Mouse (Mus musculus): ENCODE measurements around the gene Setd1b. TPM values are rescaled to one million over a fixed set of nuclear protein-coding genes. Genes with fewer than 3 reads are reported as not detected.
A peak's percentile ranks its signal among the peaks of the same experiment; 100 is the strongest.

Gene Setd1b
- polyA plus RNA-seq, 1 experiment from 2014 or later, result 10.9 TPM

GRCm38 (mm10) chr5:123137044-123137909 lies 4.7 kb upstream of the Setd1b start:
- H3K4me2 ChIP-seq, result peak overlapping the region; percentile 99
- WGBS, result 1% methylated on average over 20 of the region's 20 CpGs
- H3K27me3 ChIP-seq, result no peaks in the 10 kb centered on the region
- H3K9ac ChIP-seq, result peak overlapping the region; percentile 100
- peaks cover 59% of the 10 kb centered on the region for H3K4me1 ChIP-seq (replicated peaks)
- peak overlapping the region; percentile 100 for H3K27ac ChIP-seq (replicated peaks)
- no peaks in the 10 kb centered on the region for H3K36me3 ChIP-seq
- H3K9me3 ChIP-seq, result no peaks in the 10 kb centered on the region
- ATAC-seq (ENCODE audit: low FRiP score, low read depth), result no peak
- peak overlapping the region; percentile 94 for H3K4me3 ChIP-seq

GRCm38 (mm10) chr5:123137910-123138229 lies 4.1 kb upstream of the Setd1b start:
- no peaks in the 10 kb centered on the region for H3K27me3 ChIP-seq
- peak overlapping the region; percentile 100 for H3K9ac ChIP-seq
- peak overlapping the region; percentile 100 for H3K27ac ChIP-seq (replicated peaks)
- H3K36me3 ChIP-seq, result no peaks in the 10 kb centered on the region
- peaks cover 53% of the 10 kb centered on the region for H3K4me1 ChIP-seq (replicated peaks)
- no peaks in the 10 kb centered on the region for H3K9me3 ChIP-seq
- H3K4me2 ChIP-seq, result peak overlapping the region; percentile 99
- peak overlapping the region; percentile 94 for H3K4me3 ChIP-seq
- ATAC-seq (ENCODE audit: low FRiP score, low read depth), result no peak
- WGBS, result under 1% methylated on average over 6 of the region's 6 CpGs

GRCm38 (mm10) chr5:123138230-123138911 lies 3.6 kb upstream of the Setd1b start:
- no peak; the same call in 1 of the 2 replicates for ATAC-seq (ENCODE audit: low FRiP score, low read depth)
- H3K4me1 ChIP-seq (replicated peaks), result peaks cover 51% of the 10 kb centered on the region
- WGBS, result under 1% methylated on average over 38 of the region's 40 CpGs
- peak overlapping the region; percentile 100 for H3K27ac ChIP-seq (replicated peaks)
- no peaks in the 10 kb centered on the region for H3K9me3 ChIP-seq
- no peaks in the 10 kb centered on the region for H3K36me3 ChIP-seq
- peak overlapping the region; percentile 99 for H3K4me2 ChIP-seq
- peak overlapping the region; percentile 94 for H3K4me3 ChIP-seq
- H3K9ac ChIP-seq, result peak overlapping the region; percentile 100
- no peaks in the 10 kb centered on the region for H3K27me3 ChIP-seq

GRCm38 (mm10) chr5:123138953-123139721 lies 2.9 kb upstream of the Setd1b start:
- 0 out of 2 replicates have a peak, but pooled peaks have one; percentile 1 for ATAC-seq (ENCODE audit: low FRiP score, low read depth)

GRCm38 (mm10) chr5:123139722-123140627 lies 2.0 kb upstream of the Setd1b start:
- Histone ChIP-seq H3K4me1 (replicated peaks) (peaks cover 49% of the 10 kb centered on the region), H3K4me3 (peak overlapping the region; percentile 94), H3K9ac (peak overlapping the region; percentile 100), H3K9me3 (no peaks in the 10 kb centered on the region), H3K4me2 (peak overlapping the region; percentile 99), H3K27me3 (no peaks in the 10 kb centered on the region), H3K27ac (replicated peaks) (peak overlapping the region; percentile 100), H3K36me3 (no peaks in the 10 kb centered on the region)
- ATAC-seq (ENCODE audit: low FRiP score, low read depth), result no peak
- whole genome bisulfite sequencing, result under 1% methylated on average over 28 of the region's 28 CpGs

More at GRCm38 (mm10) chr5:123138953-123139721, 2.9 kb upstream of the Setd1b start:
- Histone ChIP-seq H3K4me1 (replicated peaks) (peaks cover 49% of the 10 kb centered on the region), H3K36me3 (no peaks in the 10 kb centered on the region), H3K4me3 (peak overlapping the region; percentile 94), H3K9me3 (no peaks in the 10 kb centered on the region), H3K27ac (replicated peaks) (peak overlapping the region; percentile 100), H3K4me2 (peak overlapping the region; percentile 99), H3K9ac (peak overlapping the region; percentile 100), H3K27me3 (no peaks in the 10 kb centered on the region)
- under 1% methylated on average over 39 of the region's 39 CpGs for WGBS

- Histone ChIP-seq H3K27ac (replicated peaks) (peak overlapping the region; percentile 100), H3K9ac (peak overlapping the region; percentile 100), H3K4me2 (peak overlapping the region; percentile 99), H3K36me3 (no peaks in the 10 kb centered on the region), H3K27me3 (no peaks in the 10 kb centered on the region), H3K4me1 (replicated peaks) (peaks cover 49% of the 10 kb centered on the region), H3K9me3 (no peaks in the 10 kb centered on the region), H3K4me3 (peak overlapping the region; percentile 94)
- peak; percentile 73 for ATAC-seq (ENCODE audit: low FRiP score, low read depth)
- under 1% methylated on average over 31 of the region's 31 CpGs for WGBS
These were observed 1.1 kb upstream of the Setd1b start for GRCm38 (mm10) chr5:123140694-123141554.

- H3K4me3 ChIP-seq, result peak overlapping the region; percentile 94
- H3K4me2 ChIP-seq, result peak overlapping the region; percentile 99
- under 1% methylated on average over 28 of the region's 38 CpGs for WGBS
- H3K9me3 ChIP-seq, result no peaks in the 10 kb centered on the region
- H3K9ac ChIP-seq, result peak overlapping the region; percentile 100
- H3K4me1 ChIP-seq (replicated peaks), result peaks cover 49% of the 10 kb centered on the region
- peak; percentile 5; the same call in 1 of the 2 replicates for ATAC-seq (ENCODE audit: low FRiP score, low read depth)
- H3K27me3 ChIP-seq, result no peaks in the 10 kb centered on the region
- H3K27ac ChIP-seq (replicated peaks), result peak overlapping the region; percentile 100
- peaks cover 4% of the 10 kb centered on the region; the same call in 1 of the 2 replicates for H3K36me3 ChIP-seq
These were observed 335 bp upstream of the Setd1b start for GRCm38 (mm10) chr5:123141555-123142160.

- H3K36me3 ChIP-seq, result peaks cover 15% of the 10 kb centered on the region
- H3K27me3 ChIP-seq, result no peaks in the 10 kb centered on the region
- peak overlapping the region; percentile 99 for H3K4me2 ChIP-seq
- H3K9me3 ChIP-seq, result no peaks in the 10 kb centered on the region
- H3K4me1 ChIP-seq (replicated peaks), result peaks cover 41% of the 10 kb centered on the region
- no peak for ATAC-seq (ENCODE audit: low FRiP score, low read depth)
- peak overlapping the region; percentile 100 for H3K9ac ChIP-seq
- WGBS, result 2% methylated on average over 24 of the region's 24 CpGs
- H3K4me3 ChIP-seq, result peak overlapping the region; percentile 94
- peak overlapping the region; percentile 100 for H3K27ac ChIP-seq (replicated peaks)
These were observed 1.4 kb downstream of the Setd1b start for GRCm38 (mm10) chr5:123143251-123143970.

- ATAC-seq (ENCODE audit: low FRiP score, low read depth), result no peak
- WGBS, result 3% methylated on average over 17 of the region's 17 CpGs
- peaks cover 49% of the 10 kb centered on the region for H3K4me1 ChIP-seq (replicated peaks)
- H3K4me2 ChIP-seq, result peak overlapping the region; percentile 99
- no peaks in the 10 kb centered on the region for H3K9me3 ChIP-seq
- H3K4me3 ChIP-seq, result peak overlapping the region; percentile 94
- peak overlapping the region; percentile 100; the same call in 1 of the 2 replicates for H3K27ac ChIP-seq (replicated peaks)
- peak overlapping the region; percentile 100 for H3K9ac ChIP-seq
- H3K36me3 ChIP-seq, result peaks cover 19% of the 10 kb centered on the region
- no peaks in the 10 kb centered on the region for H3K27me3 ChIP-seq
These were observed 2.2 kb downstream of the Setd1b start for GRCm38 (mm10) chr5:123143971-123144745.

All from hindbrain, embryonic 15.5 days (tissue).